Mouse (Mus musculus) hematopoietic stem cell, adult 5-6 weeks (primary cell): ENCODE measurements around the gene Stx16. TPM values are rescaled to one million over a fixed set of nuclear protein-coding genes. Genes with fewer than 3 reads are reported as not detected.

Experiments used
- ATAC-seq, 2 experiments: fragments of 125-278 bp in 1 of 2; replicated peaks in 1 of 2; 2 replicates each; pipeline ENCODE4 v1.8.0; 2016 to 2017; ENCODE audit warnings: inconsistent platforms in 2 of 2, mild to moderate bottlenecking in 2 of 2, moderate number of reproducible peaks in 2 of 2, low read depth in 1 of 2, moderate TSS enrichment in 1 of 2; ENCODE audit not compliant: low FRiP score in 2 of 2, poor library complexity in 2 of 2, severe bottlenecking in 2 of 2, insufficient read depth in 1 of 2, low TSS enrichment in 1 of 2
- total RNA-seq: library from RNA; stranded (forward); fragments of 172-1452, 232-1000 nt; gene quantifications from 2 replicates; pipeline ENCODE4 v1.2.3, GENCODE M21; 2017

Stx16 gene
- 44.5 and 46.3 TPM in 2 replicates for total RNA-seq

DNA sequence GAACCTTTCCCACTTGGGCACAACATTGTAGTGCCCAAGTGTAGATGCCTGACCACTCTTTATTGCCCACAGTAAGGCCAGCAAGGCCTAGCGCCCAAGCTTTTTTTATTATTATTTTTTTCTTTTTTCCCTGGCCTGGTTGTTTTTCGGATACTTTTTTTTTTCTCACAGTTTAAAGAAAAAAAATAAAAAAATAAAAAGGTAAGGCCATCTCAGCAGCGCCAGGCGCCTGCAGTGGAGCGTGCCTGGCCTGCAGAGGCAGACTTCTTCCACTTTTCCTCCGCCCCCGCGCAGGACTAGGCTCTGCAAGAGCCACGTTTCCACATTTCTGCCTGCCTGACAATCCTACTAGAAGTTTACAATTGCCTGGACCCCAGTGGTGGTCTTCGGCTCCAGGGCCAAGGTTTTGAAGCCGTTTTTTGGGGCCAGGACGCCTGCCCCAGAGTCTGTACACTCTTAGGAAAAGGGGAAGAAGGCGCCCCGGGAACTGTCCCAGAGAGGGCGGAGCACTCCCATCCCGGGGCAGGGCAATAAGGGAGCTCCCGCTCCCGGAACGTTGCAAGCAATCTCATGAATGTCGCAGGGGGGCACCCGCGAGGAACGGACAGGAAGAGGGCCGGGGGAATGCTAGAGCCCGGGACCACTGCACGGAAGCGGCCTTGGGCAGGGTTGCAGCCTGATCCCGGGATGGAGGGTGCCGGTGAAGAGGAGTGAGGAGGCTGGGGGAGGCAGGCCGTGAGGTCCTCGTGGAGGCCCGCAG is at the start of gene Stx16:
TSS of gene Stx16 (plus strand) at position 636 of the 760 bp plus-strand sequence.
- ATAC-seq: peak; percentile 83 to 91

DNA sequence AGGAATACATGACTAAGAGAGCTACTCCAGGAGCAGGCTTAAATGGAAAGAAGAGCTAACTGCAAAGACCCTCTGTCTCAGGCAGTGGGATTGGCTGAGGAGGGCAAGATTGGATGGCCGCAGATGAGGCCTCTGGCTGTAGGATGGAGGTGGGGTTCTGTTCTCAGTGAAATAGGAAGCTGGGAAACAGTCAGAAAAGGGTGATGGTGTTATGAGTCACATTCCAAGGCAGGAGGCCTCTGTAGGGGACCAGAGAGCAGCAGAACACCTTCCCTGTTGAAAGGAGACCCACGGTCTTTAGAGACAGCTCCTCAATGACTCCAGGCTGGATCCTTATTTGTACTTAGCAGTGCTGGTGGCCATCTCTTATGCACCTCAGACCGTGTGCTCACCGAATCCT is 49.7 kb upstream of the Stx16 start:
- no peak for ATAC-seq

DNA sequence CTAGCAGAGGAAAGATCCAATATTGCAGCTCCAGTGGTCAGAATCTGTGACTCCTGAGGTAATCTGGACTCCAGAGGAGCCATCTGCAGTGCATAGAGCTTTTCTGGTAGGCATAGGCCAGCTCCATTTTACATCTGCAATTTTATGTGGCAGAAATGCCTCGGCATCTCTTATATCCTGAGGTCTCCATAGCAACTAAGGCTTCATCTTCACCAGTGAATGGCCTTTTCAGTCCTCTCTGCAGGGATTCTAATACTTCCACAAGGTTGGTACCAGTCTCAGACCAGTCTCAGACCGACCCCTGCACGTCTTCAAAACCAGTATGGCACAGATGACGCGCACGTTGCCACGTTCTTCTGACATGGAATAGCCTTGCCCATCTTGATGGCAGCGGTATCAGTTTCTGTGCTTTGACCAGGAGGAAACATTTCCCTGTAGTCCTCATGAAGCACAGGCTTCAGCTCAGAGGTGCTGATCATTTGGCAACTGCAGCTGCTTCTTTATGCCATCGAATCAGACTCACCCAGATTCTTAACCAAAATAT is 42.8 kb upstream of the Stx16 start:
- ATAC-seq: no peak

DNA sequence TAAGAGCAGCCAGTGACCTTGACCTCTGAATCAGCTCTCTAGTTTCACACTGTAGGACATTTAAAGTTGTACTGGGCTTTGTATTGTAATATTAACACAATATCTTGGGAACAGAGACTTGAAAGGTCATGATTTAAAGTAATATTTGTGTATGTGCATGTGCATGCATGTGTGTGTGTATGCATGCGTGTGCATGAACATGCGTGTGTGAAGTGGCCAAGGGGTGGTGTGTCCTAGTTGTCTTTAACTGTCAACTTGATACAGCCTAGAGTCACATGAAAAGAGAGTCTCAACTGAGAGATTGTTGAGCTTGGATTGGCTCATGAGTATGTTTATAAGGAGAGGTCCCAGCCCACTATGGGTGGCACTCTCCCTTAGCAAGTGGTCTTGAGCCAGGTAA is 28.5 kb upstream of the Stx16 start:
- no peak for ATAC-seq

DNA sequence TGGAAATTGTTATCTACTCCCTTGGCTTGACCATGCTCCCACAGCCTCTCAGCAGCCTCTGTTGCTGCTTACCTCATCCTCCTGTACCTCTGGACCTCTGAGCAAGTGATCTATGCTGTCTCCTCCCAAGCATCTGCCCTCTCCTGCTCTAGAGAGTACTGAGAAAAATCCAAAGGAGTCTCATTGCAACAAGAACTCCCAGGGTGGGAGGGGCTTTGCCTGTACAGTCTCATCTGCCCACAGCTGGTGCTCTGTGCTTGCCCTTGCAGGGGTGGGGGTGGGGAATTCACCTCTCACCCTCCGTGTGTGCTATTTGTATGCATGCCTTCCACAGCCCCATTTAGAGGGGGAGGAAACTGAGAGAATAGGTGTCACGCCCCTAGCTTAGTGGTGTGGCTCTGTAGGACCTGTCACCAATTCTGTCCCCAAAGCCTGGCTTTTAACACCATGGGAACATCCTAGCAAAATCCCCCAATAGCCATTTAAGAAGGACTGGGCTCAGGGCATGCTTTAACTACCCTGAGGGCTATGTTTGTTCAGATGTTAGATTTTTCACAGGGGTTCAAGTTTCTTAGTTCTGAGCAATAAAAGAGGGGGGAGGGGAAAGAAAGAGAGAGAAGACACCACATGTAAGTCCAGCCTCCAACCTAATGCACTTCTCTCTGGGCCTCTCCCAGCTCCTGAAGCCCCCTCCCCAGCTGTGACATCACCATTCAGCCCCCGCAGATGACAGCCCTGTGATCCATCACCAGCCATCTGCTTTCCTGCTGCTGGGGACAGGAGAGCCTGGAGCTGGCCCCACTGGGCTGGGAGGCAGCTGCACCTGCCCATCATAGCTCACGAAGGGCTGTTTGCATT is 26.4 kb upstream of the Stx16 start:
- ATAC-seq: no peak

DNA sequence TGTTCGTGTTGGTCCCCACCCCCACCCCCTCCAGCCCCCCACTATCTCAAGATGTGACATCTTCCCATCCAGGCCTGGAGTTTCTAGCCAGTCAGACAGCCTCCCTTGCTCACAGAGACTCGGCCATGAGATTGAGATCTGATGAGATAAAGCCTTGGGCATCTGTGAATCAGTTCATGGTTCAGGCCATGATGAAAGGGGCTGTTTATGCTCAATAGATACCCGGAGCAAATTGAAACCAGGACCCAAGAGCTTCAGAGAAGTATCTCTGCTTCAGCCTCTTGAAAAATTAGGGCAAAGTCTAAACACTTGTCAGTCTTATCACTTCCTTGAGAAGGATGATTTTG is 25.8 kb upstream of the Stx16 start:
- no peak for ATAC-seq

DNA sequence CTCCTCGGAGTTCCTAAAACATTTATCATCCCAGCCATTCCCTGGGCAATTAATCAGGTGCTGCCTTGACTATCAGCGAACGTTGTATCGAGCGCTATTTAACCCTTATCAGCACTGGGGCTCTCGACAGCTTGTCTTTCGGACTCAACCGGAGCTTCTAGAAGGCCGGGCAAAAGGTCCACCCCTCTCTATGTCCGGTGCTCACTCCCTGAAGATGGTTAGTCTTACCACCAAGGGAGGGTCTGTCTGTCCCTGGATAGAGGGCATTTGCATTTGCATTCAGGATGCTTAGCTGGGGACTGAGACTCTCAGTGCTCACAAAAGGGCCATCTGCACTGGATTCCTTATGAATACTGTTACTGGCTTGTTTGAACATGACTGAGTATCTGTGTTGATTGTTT is 25.0 kb upstream of the Stx16 start:
- no peak for ATAC-seq

DNA sequence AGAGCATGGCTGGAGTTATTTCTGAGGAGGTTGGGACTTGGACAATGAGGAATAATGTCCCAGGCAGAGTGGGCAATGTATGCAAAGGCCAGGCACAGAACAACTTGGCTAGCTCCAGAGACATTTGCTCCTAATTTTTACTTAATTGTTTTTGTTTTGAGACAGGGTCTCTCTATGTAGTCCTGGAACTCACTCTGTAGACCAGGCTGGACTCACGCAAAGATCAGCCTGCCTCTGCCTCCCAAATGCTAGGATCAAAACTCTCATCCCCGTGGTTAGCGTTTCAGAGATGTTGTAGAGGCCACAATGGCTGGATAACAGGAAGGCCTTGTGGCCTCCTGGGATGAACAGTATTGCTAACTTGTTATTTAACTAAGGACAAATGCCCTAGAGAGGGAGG is 21.6 kb upstream of the Stx16 start:
- ATAC-seq: no peak

DNA sequence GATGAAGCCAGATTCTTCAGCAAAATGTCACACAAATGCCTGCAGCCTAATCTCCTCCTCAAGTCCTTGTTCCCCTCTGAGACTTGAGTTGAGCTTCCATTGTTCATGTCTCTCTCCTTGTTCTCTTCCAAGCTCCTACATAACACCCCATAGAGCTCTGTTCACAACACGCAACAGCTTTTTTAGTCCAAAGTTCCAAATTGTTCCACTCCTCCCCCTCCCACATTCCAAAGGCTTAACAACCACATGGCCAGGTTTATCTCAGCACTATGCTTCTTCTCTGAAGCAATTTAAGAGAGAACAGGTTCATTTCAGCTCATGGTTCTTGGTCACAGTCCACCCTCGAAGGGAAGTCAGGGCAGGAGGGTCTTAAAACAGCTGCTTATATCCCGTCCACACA is 18.4 kb upstream of the Stx16 start:
- no peak for ATAC-seq

DNA sequence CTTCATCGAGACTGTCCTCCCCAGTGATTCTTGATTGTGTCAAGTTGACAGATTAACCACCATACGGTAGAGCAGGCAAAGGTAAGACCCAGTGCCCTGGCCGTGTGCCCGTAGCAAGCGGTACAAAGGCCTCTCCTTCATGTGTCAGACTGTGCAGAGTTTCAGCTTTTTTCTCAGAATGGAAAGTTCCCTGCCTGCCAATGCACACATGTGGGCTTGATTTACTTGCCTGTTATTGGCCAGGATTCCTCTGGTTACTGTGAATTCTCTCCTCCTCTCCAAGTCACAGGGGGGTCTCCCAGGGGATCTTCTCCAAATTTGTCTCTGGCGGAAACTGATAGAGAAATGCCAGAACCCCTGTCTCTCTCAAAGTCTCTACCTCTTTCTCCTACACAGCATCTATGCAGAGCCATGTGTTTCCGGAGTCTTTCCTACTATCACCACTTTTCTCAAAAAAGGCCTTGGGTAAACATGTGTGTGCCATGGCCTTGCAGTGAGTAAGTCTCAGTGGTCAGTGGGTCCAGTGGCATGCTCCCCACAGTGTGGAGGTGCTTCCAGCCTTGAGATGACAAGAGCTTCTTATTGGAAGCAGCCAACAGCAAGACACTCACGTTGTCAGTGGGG is 17.7 kb upstream of the Stx16 start:
- no peak for ATAC-seq

DNA sequence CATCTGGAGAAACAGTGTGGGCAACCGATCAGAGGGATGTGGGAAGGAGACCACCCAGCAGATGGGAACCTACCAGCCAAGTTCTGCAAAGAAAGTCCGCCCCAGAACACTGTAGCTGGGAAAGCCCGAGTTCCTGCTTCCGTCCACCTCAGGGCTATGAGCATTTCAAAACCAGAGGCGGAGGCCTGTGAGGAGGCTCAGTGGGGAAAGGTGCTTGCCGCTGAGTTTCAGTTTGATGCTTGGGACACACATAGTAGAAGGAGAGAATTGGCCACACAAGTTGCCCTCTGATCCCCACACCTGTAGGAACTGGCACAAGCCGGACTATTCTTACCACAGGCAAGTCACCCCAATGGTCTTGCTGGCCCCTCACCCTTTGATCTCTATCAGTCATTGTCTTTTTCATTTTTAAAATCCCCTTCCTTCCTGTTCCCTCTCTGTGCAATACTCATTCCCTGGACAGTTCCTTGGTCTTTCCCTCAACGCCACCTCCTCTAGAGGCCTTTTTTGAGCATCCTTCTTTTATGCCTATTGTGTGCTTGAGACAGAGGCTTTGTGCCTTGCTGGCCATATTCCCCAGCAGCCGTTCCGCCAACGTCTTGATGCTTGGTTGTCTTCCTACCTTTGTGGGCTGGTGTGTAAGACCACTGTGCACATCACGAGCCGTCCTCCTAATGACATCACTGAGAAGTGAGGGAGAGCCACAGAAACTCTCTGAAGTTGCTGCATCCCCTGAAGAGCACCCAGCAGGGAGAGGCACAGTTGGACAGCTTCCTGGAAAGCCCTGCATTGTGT is 16.3 kb upstream of the Stx16 start:
- ATAC-seq: no peak

DNA sequence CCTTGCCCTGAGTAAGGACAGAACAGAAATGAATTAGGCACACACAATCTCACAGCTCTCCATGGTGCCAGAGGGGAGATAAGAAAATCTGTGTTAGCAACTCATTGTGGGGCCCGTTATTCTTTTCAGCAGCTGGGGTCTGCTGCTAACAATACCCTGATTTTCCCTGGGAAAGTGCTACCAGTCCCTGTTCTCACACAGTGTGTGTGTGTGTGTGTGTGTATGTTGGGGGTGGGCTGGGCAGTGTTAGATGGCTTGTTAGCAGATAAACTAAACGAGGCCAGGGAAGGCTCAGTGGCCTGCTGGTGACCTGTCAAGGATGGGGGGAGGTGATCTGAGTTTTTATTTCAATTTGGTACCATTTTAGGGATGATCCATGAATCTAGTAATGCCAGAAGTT is 14.9 kb upstream of the Stx16 start:
- no peak for ATAC-seq

DNA sequence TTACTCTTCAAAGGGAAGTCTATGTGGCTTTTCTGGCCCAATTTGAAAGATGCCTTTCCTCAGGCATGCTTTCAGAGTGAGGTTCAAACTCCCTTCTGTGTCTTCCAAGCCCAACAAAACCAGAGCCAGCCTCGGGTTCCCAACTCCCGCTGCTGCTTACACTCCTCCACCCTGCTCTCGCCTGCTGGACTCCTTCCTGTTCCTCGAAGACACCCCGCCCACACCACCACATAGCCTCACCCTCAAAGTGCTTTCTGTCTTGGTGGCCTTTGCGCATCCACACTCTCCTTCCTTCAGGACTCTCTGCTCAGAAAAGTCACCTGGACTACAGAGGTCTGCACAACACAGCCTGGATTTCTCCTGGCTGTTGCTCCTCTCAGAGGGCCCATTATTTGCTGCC is 13.0 kb upstream of the Stx16 start:
- ATAC-seq: no peak

DNA sequence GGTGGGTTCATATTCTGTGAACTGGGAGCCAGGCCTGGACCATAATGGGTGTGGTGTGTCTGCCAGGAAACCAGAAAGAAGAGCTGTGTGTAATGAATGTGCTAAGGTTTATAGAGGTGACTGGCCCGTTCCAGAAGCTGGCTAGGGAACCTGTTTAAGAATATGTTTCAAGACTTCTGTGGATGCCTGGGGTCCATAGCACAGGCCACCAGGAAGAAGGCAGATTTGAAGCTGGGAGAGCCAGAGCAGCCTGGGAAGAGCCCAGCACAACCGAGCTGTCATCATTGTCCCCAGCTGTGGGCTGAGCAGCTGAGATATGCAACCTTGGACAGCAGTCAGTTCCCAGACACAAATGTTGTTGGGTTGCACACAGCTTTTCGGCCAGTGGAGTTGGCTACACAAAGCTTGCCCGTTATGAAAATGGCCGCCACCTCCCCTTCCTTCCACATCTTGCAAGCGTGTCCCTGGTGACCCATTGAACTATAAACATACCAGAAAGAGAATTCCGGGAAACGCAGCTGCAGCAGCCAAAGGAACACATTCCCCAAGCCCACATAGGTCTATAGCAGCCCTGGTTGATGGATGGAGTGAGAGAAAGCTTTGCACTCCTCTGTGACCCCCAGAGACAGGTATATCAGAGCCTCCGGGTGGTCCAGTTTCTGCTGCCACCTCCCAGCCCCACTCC is 12.4 kb upstream of the Stx16 start:
- no peak for ATAC-seq

DNA sequence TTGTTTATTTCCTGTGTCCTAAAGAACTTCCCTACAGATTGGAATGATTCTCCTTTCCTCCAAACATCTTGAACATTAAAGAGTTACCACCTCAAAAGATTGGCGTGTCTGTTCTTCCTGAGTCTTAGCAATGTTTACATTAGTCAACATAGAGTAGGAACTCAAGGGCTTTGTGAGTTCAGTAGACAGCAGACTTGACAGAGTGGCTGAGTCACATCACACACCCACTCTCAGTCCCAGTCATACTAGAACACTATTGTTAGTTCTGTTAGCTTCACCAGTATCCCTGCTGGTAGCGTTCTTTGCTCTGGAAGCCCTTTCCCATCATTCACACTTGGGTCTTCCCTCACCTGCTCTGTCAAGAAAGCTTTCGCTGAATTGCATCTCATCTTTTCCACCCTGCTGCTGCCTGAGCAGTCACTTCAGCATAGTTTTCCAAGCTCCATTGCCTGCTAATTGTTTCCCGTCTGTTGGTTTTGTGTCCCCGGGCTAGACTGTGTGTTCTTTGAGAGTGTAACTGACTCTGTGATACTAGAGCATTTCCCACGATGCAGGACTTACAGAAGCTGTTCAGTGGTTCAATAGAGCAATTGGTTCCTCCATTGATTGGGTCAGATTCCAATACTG is 8.2 kb upstream of the Stx16 start:
- ATAC-seq: no peak

DNA sequence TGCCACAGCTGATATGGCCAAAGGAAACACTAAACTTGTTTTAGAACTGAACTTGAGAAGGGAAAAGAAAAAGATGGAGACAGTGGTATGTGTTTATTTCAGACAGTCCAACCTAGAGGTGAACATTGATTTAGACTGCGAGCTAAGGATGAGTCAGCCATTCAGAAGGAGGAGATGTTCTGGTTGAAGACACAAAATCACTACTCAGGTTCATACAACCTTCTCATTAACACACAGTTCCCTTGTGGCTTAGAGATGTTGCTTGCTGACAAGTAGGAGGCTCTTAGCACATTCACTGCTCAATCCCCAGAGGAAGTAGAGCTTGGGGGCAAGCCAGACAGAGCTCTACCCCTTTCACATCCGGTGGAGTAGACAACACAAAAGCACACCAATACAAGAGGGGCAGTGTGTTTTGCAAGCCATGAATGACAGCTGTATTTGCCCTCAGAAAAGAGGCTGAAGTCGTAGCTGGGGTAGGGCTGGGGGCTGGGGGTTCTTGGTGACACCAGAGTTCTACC is 6.5 kb upstream of the Stx16 start:
- peak; percentile 59 to 60; a peak in 3 of 4 replicates for ATAC-seq
